Mouse (Mus musculus) forebrain, embryonic 15.5 days (tissue): Measurements from ENCODE around the gene 4930522H14Rik. TPM values are rescaled to one million over a fixed set of nuclear protein-coding genes. Genes with fewer than 3 reads are reported as not detected.

Experiments
- ATAC-seq: fragments of 200-750 bp; cut with Nextera tagmentation; replicated peaks from 2 replicates; pipeline ENCODE4 v1.8.0; 2017; ENCODE audit warnings: mild to moderate bottlenecking, moderate TSS enrichment, moderate library complexity
- H3K27ac ChIP-seq: fragments of 300-500 bp; sonication (generic); replicated peaks from 2 replicates; pipeline ENCODE4 v1.5.1; 2015; ENCODE audit warnings: mild to moderate bottlenecking, inconsistent platforms
- H3K27me3 ChIP-seq: fragments of 300-500 bp; sonication (generic); 2 replicates; pipeline ENCODE4 v1.6.1; 2015; ENCODE audit warnings: inconsistent platforms
- H3K36me3 ChIP-seq: fragments of 300-500 bp; sonication (generic); 2 replicates; pipeline ENCODE4 v1.6.1; 2015; ENCODE audit warnings: mild to moderate bottlenecking, inconsistent platforms
- H3K4me1 ChIP-seq: fragments of 300-500 bp; sonication (generic); 2 replicates; pipeline ENCODE4 v1.6.1; 2015; ENCODE audit warnings: inconsistent platforms
- H3K4me2 ChIP-seq: fragments of 300-500 bp; sonication (generic); replicated peaks from 2 replicates; pipeline ENCODE4 v1.6.1; 2015; ENCODE audit warnings: mild to moderate bottlenecking, inconsistent platforms
- H3K4me3 ChIP-seq: fragments of 300-500 bp; sonication (generic); 2 replicates; pipeline ENCODE4 v1.5.1; 2015; ENCODE audit warnings: mild to moderate bottlenecking, inconsistent platforms
- H3K9ac ChIP-seq: fragments of 300-500 bp; sonication (generic); replicated peaks from 2 replicates; pipeline ENCODE4 v1.6.1; 2015; ENCODE audit warnings: mild to moderate bottlenecking, inconsistent platforms
- H3K9me3 ChIP-seq: fragments of 300-500 bp; sonication (generic); 2 replicates; pipeline ENCODE4 v1.6.1; 2016; ENCODE audit warnings: inconsistent platforms
- WGBS: fragments of 180-500 bp; shearing (Covaris S2); methylation state at CpG from one replicate; pipeline ENCODE4 v1.1.7; 2015; ENCODE audit warnings: mixed read lengths; 5-methylcytosine and 5-hydroxymethylcytosine counted together
- polyA plus RNA-seq: library from polyadenylated mRNA; unstranded; fragments of >200 nt; fragmentation: Nextera tagmentation; extraction: Ambion mirVana; gene quantifications from 2 replicates; pipeline ENCODE4 v1.2.1, GENCODE M21; 2015

Gene 4930522H14Rik
- polyA plus RNA-seq, 1 experiment from 2014 or later = not detected

DNA sequence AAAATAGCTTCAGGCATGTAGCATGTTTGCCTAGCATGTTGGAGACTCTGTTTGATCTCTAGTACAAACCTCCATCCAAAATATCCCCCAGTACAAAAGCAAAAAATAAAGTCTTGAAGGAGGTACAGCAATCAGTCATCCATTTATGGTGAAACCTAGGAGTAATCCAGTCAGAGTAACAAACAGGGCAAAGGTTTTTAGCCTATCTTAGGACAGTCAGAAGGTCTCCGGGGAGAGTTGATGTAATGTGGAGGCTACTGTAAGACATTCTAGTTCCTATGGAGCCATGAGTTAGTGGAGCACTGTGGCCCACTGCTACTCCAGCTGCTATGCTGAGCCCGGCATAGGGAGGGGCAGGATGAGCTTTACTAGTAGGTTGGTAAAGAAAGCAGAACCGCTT lies 58.5 kb downstream of the 4930522H14Rik start:
- H3K27ac ChIP-seq = no peak overlapping the region
- H3K9ac ChIP-seq = no peak overlapping the region
- H3K4me2 ChIP-seq = no peak overlapping the region
- H3K9me3 ChIP-seq = no peaks in the 10 kb centered on the region
- H3K4me1 ChIP-seq = peaks cover 17% of the 10 kb centered on the region
- no peak overlapping the region for H3K4me3 ChIP-seq
- 93% methylated on average over 3 of the region's 3 CpGs for WGBS
- no peaks in the 10 kb centered on the region for H3K27me3 ChIP-seq
- H3K36me3 ChIP-seq = 0 out of 2 replicates have a peak, but pooled peaks cover 3% of the 10 kb centered on the region
- ATAC-seq = no peak

- no peak overlapping the region for H3K27ac ChIP-seq
- H3K36me3 ChIP-seq = 0 out of 2 replicates have a peak, but pooled peaks cover 3% of the 10 kb centered on the region
- H3K4me1 ChIP-seq = peaks cover 17% of the 10 kb centered on the region
- no peak for ATAC-seq
- H3K9me3 ChIP-seq = no peaks in the 10 kb centered on the region
- no peaks in the 10 kb centered on the region for H3K27me3 ChIP-seq
- no peak overlapping the region for H3K4me2 ChIP-seq
- no peak overlapping the region for H3K4me3 ChIP-seq
- H3K9ac ChIP-seq = no peak overlapping the region
These were observed 59.5 kb downstream of the 4930522H14Rik start for GRCm38 (mm10) chr4:109471606-109472005.

DNA sequence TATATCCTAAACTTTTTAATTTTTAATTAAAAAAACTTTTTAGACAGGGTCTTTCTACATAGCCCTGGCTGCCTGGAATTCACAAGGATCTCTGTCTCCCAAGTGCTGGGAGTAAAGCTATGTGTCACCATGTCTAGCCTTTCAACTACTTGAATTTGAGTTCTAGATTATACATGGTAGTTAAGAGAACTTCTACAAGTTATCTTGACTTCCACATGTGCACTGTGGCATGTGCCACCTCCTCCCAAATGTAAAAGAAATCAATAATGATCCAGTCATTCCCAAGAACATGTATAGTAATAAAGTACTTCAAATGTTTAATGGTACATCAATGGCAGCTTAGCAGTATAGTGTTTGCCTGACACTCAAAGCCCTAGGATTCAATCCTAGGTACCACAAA lies 63.4 kb downstream of the 4930522H14Rik start:
- ATAC-seq = no peak
- H3K9ac ChIP-seq = no peak overlapping the region
- no peaks in the 10 kb centered on the region for H3K9me3 ChIP-seq
- 0 out of 2 replicates have a peak, but pooled peaks cover 3% of the 10 kb centered on the region for H3K36me3 ChIP-seq
- H3K27ac ChIP-seq = no peak overlapping the region
- no peak overlapping the region for H3K4me2 ChIP-seq
- no peak overlapping the region for H3K4me3 ChIP-seq
- H3K4me1 ChIP-seq = no peaks in the 10 kb centered on the region
- no peaks in the 10 kb centered on the region for H3K27me3 ChIP-seq

GRCm38 (mm10) chr4:109463892-109464291 lies 67.2 kb downstream of the 4930522H14Rik start:
- Histone ChIP-seq H3K9me3 (no peaks in the 10 kb centered on the region), H3K27me3 (no peaks in the 10 kb centered on the region), H3K9ac (no peak overlapping the region), H3K4me3 (no peak overlapping the region), H3K27ac (no peak overlapping the region), H3K36me3 (no peaks in the 10 kb centered on the region), H3K4me2 (no peak overlapping the region), H3K4me1 (no peaks in the 10 kb centered on the region)
- ATAC-seq = no peak

GRCm38 (mm10) chr4:109460421-109461179 lies 70.5 kb downstream of the 4930522H14Rik start:
- Histone ChIP-seq H3K4me1 (no peaks in the 10 kb centered on the region), H3K9ac (no peak overlapping the region), H3K4me3 (no peak overlapping the region), H3K9me3 (no peaks in the 10 kb centered on the region), H3K4me2 (no peak overlapping the region), H3K27me3 (no peaks in the 10 kb centered on the region), H3K36me3 (no peaks in the 10 kb centered on the region), H3K27ac (no peak overlapping the region)
- WGBS = 78% methylated on average over 3 of the region's 3 CpGs
- no peak for ATAC-seq

DNA sequence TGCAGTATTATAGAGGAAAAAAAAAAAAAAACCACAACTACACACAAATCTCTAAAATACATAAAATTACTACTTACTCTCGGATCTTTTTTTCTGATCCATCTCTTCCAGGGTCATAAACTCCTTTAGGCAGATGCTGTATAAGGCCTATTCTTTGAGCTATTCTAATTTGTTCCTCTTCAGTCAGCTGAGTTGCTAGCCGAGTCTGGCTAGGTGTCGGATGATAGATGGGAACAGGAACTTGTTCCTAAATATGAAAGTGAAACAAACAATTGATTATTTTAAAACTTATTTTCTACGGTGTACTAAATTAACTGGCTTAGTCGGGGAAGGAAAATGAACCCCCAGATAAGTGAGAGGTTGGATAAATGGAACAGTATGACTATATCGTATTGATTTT lies 74.3 kb downstream of the 4930522H14Rik start:
- WGBS = 95% methylated on average over 6 of the region's 6 CpGs
- Histone ChIP-seq H3K4me1 (no peaks in the 10 kb centered on the region), H3K4me2 (no peak overlapping the region), H3K27ac (no peak overlapping the region), H3K36me3 (peaks cover 8% of the 10 kb centered on the region; the same call in 1 of the 2 replicates), H3K4me3 (no peak overlapping the region), H3K9me3 (no peaks in the 10 kb centered on the region), H3K27me3 (no peaks in the 10 kb centered on the region), H3K9ac (no peak overlapping the region)
- ATAC-seq = no peak

Other genes with a start within 250 kb of the 4930522H14Rik start
- 0.50 and 0.71 TPM in 2 replicates for gene Ttc39a, start 124.7 kb downstream of the 4930522H14Rik start, polyA plus RNA-seq
- 54.6 and 62.6 TPM in 2 replicates for gene Rnf11, start 46.6 kb downstream of the 4930522H14Rik start, polyA plus RNA-seq
- gene Cdkn2c, start 135.9 kb upstream of the 4930522H14Rik start, polyA plus RNA-seq = 14.3 and 15.3 TPM in 2 replicates
- 29.0 and 31.3 TPM in 2 replicates for gene Faf1, start 145.3 kb upstream of the 4930522H14Rik start, polyA plus RNA-seq